Mouse (Mus musculus): ENCODE measurements at regions not wholly inside any gene's neighbourhood (a gene's known extent, or its start where the extent isn't known, plus 50 kb on each side); places are given as distances from the start of the nearest gene placed in this dataset.

DNA sequence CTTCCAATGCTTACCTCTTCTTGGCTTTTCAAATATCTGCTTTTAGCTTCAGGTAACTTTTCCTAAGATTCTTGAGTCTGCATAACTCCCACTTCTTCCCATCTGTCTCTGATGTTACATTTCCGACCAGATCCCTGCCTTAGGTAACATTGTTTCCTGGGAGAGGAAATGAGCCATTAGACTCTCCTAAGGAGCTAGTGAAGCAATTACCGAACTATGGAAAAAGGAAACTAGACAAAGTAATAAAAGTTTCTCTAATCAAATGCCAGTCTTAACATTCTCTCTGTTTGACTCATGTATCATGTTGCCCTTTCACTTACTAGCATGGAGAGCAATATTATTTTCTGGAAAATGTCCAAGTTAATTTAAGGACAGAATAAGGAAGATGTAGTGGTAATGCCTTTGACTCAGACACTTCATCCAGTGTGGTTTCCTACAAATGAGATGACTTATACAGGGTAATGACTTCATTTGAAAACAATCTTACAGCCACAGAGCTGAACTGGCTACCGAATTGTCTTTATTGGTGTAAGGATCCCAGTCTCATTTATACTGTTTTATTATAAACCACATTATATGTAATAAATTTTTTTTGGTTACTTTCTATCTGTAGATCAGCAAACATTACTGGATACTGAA lies 263.8 kb upstream of the Fam84a start:
- no peak for ATAC-seq (replicated peaks; ENCODE audit: insufficient number of reproducible peaks, low FRiP score, low TSS enrichment)
- Histone ChIP-seq H3K4me2 (no peak overlapping the region), H3K9me3 (replicated peaks; ENCODE audit: control insufficient read depth, low read length) (no peaks in the 10 kb centered on the region), H3K27me3 (ENCODE audit: control insufficient read depth, insufficient read depth, low read length) (no peaks in the 10 kb centered on the region), H3K4me1 (ENCODE audit: control insufficient read depth, insufficient read depth, low read length) (no peaks in the 10 kb centered on the region), H3K36me3 (ENCODE audit: control insufficient read depth, insufficient read depth, low read length) (no peaks in the 10 kb centered on the region), H3K27ac (ENCODE audit: low read depth, low read length) (no peak overlapping the region), H3K4me3 (ENCODE audit: low read depth, low read length) (no peak overlapping the region), H3K9ac (ENCODE audit: low read depth, low read length) (no peak overlapping the region)
- WGBS (ENCODE audit: insufficient replicate concordance) = 80% methylated on average over 3 of the region's 3 CpGs

GRCm38 (mm10) chr12:14411102-14411501 lies 259.2 kb upstream of the Fam84a start:
- no peak for ATAC-seq (replicated peaks; ENCODE audit: insufficient number of reproducible peaks, low FRiP score, low TSS enrichment)
- H3K27ac ChIP-seq (ENCODE audit: low read depth, low read length) = no peak overlapping the region
- H3K9ac ChIP-seq (ENCODE audit: low read depth, low read length) = no peak overlapping the region

GRCm38 (mm10) chr12:14405796-14406195 lies 253.9 kb upstream of the Fam84a start:
- Histone ChIP-seq H3K4me2 (no peak overlapping the region), H3K4me1 (ENCODE audit: control insufficient read depth, insufficient read depth, low read length) (no peaks in the 10 kb centered on the region), H3K27ac (ENCODE audit: low read depth, low read length) (no peak overlapping the region), H3K27me3 (ENCODE audit: control insufficient read depth, insufficient read depth, low read length) (no peaks in the 10 kb centered on the region), H3K36me3 (ENCODE audit: control insufficient read depth, insufficient read depth, low read length) (no peaks in the 10 kb centered on the region), H3K9me3 (replicated peaks; ENCODE audit: control insufficient read depth, low read length) (no peaks in the 10 kb centered on the region), H3K9ac (ENCODE audit: low read depth, low read length) (no peak overlapping the region), H3K4me3 (ENCODE audit: low read depth, low read length) (no peak overlapping the region)
- no peak for ATAC-seq (replicated peaks; ENCODE audit: insufficient number of reproducible peaks, low FRiP score, low TSS enrichment)
- 63% methylated on average over 1 of the region's 1 CpGs for WGBS (ENCODE audit: insufficient replicate concordance)

More at GRCm38 (mm10) chr12:14411102-14411501, 259.2 kb upstream of the Fam84a start:
- 90% methylated on average over 1 of the region's 1 CpGs for WGBS (ENCODE audit: insufficient replicate concordance)
- H3K4me3 ChIP-seq (ENCODE audit: low read depth, low read length) = no peak overlapping the region
- no peak overlapping the region for H3K4me2 ChIP-seq
- H3K27me3 ChIP-seq (ENCODE audit: control insufficient read depth, insufficient read depth, low read length) = no peaks in the 10 kb centered on the region
- no peaks in the 10 kb centered on the region for H3K9me3 ChIP-seq (replicated peaks; ENCODE audit: control insufficient read depth, low read length)
- no peaks in the 10 kb centered on the region for H3K36me3 ChIP-seq (ENCODE audit: control insufficient read depth, insufficient read depth, low read length)
- H3K4me1 ChIP-seq (ENCODE audit: control insufficient read depth, insufficient read depth, low read length) = no peaks in the 10 kb centered on the region

- no peaks in the 10 kb centered on the region for H3K36me3 ChIP-seq (ENCODE audit: control insufficient read depth, insufficient read depth, low read length)
- H3K4me3 ChIP-seq (ENCODE audit: low read depth, low read length) = no peak overlapping the region
- H3K27me3 ChIP-seq (ENCODE audit: control insufficient read depth, insufficient read depth, low read length) = no peaks in the 10 kb centered on the region
- ATAC-seq (replicated peaks; ENCODE audit: insufficient number of reproducible peaks, low FRiP score, low TSS enrichment) = no peak
- WGBS (ENCODE audit: insufficient replicate concordance) = 83% methylated on average over 6 of the region's 6 CpGs
- no peak overlapping the region for H3K9ac ChIP-seq (ENCODE audit: low read depth, low read length)
- H3K4me1 ChIP-seq (ENCODE audit: control insufficient read depth, insufficient read depth, low read length) = no peaks in the 10 kb centered on the region
- no peak overlapping the region for H3K4me2 ChIP-seq
- H3K9me3 ChIP-seq (replicated peaks; ENCODE audit: control insufficient read depth, low read length) = no peaks in the 10 kb centered on the region
- H3K27ac ChIP-seq (ENCODE audit: low read depth, low read length) = no peak overlapping the region
These were observed 224.4 kb upstream of the Fam84a start for GRCm38 (mm10) chr12:14376211-14376610.

DNA sequence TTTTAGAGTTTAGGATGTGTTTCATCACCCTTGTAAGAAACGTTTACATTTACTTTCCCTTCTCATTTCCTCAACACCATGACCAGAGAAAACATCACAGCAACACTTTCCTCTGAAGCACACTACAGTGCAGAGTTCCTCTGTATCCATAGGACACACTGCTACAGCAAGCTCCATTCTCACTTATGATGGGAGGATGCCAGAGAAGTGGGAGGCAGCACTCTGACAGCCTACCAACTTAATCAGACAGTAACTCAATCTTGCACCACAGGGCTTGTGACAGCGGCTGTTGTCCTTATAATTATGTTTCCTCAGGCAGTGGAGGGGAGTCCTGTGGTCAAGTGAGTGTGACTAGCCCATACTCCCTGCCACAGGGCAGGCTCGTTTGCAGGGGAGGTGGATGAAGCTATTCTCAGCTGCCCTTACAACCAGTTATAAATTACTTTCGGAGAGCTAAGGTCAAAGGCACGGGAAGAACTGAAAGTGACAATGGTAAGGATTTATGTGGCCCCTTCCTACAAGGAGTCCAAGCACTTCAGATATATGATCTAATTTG lies 186.5 kb upstream of the Fam84a start:
- H3K4me2 ChIP-seq = no peak overlapping the region
- no peak for ATAC-seq (replicated peaks; ENCODE audit: insufficient number of reproducible peaks, low FRiP score, low TSS enrichment)
- H3K36me3 ChIP-seq (ENCODE audit: control insufficient read depth, insufficient read depth, low read length) = no peaks in the 10 kb centered on the region
- H3K4me1 ChIP-seq (ENCODE audit: control insufficient read depth, insufficient read depth, low read length) = no peaks in the 10 kb centered on the region
- no peak overlapping the region for H3K27ac ChIP-seq (ENCODE audit: low read depth, low read length)
- H3K27me3 ChIP-seq (ENCODE audit: control insufficient read depth, insufficient read depth, low read length) = no peaks in the 10 kb centered on the region
- 57% methylated on average over 5 of the region's 5 CpGs for WGBS (ENCODE audit: insufficient replicate concordance)
- H3K9me3 ChIP-seq (replicated peaks; ENCODE audit: control insufficient read depth, low read length) = no peaks in the 10 kb centered on the region
- no peak overlapping the region for H3K9ac ChIP-seq (ENCODE audit: low read depth, low read length)
- H3K4me3 ChIP-seq (ENCODE audit: low read depth, low read length) = no peak overlapping the region

DNA sequence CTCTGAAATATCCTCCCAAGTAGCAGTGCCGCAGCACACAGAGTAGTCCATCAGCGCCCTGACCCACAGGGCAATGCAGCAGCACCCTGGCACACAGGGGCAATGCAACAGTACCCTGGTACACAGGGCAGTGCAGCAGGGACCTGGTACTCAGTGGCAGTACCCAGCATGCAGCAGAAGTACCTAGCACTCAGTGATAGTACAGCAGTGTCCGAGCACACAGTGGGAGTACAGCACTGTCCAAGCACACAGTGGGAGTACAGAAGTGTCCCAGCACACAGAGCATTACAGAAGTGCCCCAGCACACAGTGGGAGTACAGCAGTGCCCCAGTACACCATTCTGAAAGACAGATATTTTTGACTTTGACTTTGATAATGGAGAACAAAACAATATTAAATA lies 186.0 kb upstream of the Fam84a start:
- ATAC-seq (replicated peaks; ENCODE audit: insufficient number of reproducible peaks, low FRiP score, low TSS enrichment) = no peak
- WGBS (ENCODE audit: insufficient replicate concordance) = 78% methylated on average over 3 of the region's 3 CpGs
- no peaks in the 10 kb centered on the region for H3K36me3 ChIP-seq (ENCODE audit: control insufficient read depth, insufficient read depth, low read length)
- H3K9me3 ChIP-seq (replicated peaks; ENCODE audit: control insufficient read depth, low read length) = no peaks in the 10 kb centered on the region
- no peak overlapping the region for H3K4me2 ChIP-seq
- no peaks in the 10 kb centered on the region for H3K4me1 ChIP-seq (ENCODE audit: control insufficient read depth, insufficient read depth, low read length)
- no peaks in the 10 kb centered on the region for H3K27me3 ChIP-seq (ENCODE audit: control insufficient read depth, insufficient read depth, low read length)
- no peak overlapping the region for H3K27ac ChIP-seq (ENCODE audit: low read depth, low read length)
- no peak overlapping the region for H3K9ac ChIP-seq (ENCODE audit: low read depth, low read length)
- H3K4me3 ChIP-seq (ENCODE audit: low read depth, low read length) = no peak overlapping the region

DNA sequence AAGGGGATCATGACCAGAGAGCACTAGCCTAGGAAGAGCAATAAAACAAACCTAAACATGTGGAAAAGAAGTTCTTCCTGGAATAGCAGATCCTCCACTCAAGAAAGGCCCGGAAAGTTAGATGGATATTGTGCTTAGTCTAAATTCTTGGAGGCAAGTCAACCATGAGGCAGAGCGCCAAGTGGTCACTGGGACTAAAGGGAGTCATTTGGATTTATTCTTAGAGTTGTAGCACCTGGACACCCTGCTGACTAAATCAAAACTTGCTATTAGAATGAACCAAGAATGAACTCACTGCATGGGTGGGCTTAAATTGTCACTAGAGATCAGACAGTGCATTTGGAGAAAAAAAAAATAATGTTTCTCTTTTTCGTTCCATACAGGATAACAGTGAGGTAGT lies 166.8 kb upstream of the Fam84a start:
- Histone ChIP-seq H3K4me2 (no peak overlapping the region), H3K27ac (ENCODE audit: low read depth, low read length) (no peak overlapping the region), H3K27me3 (ENCODE audit: control insufficient read depth, insufficient read depth, low read length) (no peaks in the 10 kb centered on the region), H3K9me3 (replicated peaks; ENCODE audit: control insufficient read depth, low read length) (no peaks in the 10 kb centered on the region), H3K4me1 (ENCODE audit: control insufficient read depth, insufficient read depth, low read length) (no peaks in the 10 kb centered on the region), H3K36me3 (ENCODE audit: control insufficient read depth, insufficient read depth, low read length) (no peaks in the 10 kb centered on the region), H3K4me3 (ENCODE audit: low read depth, low read length) (no peak overlapping the region), H3K9ac (ENCODE audit: low read depth, low read length) (no peak overlapping the region)
- ATAC-seq (replicated peaks; ENCODE audit: insufficient number of reproducible peaks, low FRiP score, low TSS enrichment) = no peak
- 86% methylated on average over 3 of the region's 3 CpGs for WGBS (ENCODE audit: insufficient replicate concordance)

DNA sequence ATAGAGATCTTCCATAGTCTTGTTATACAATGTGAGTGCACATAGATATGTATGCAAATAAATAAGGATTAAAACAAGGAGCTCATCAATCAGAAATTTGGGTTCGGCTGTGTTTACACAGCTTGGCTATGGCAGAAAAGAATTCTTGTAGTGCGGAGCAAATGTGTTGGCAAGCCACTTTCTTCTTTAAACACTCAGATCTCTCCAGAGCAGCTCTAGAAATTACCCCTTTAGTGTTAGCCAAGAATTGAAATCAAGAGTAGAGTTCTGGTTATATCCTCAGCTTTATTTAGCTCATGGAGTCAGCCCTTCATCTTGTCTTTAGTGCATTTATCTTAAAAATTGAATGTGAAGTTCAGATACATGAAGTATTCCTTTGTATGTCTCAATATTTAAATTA lies 164.5 kb upstream of the Fam84a start:
- WGBS (ENCODE audit: insufficient replicate concordance) = 81% methylated on average over 2 of the region's 2 CpGs
- ATAC-seq (replicated peaks; ENCODE audit: insufficient number of reproducible peaks, low FRiP score, low TSS enrichment) = no peak
- Histone ChIP-seq H3K9ac (ENCODE audit: low read depth, low read length) (no peak overlapping the region), H3K27me3 (ENCODE audit: control insufficient read depth, insufficient read depth, low read length) (no peaks in the 10 kb centered on the region), H3K9me3 (replicated peaks; ENCODE audit: control insufficient read depth, low read length) (no peaks in the 10 kb centered on the region), H3K36me3 (ENCODE audit: control insufficient read depth, insufficient read depth, low read length) (no peaks in the 10 kb centered on the region), H3K4me2 (no peak overlapping the region), H3K4me3 (ENCODE audit: low read depth, low read length) (no peak overlapping the region), H3K4me1 (ENCODE audit: control insufficient read depth, insufficient read depth, low read length) (no peaks in the 10 kb centered on the region), H3K27ac (ENCODE audit: low read depth, low read length) (no peak overlapping the region)

DNA sequence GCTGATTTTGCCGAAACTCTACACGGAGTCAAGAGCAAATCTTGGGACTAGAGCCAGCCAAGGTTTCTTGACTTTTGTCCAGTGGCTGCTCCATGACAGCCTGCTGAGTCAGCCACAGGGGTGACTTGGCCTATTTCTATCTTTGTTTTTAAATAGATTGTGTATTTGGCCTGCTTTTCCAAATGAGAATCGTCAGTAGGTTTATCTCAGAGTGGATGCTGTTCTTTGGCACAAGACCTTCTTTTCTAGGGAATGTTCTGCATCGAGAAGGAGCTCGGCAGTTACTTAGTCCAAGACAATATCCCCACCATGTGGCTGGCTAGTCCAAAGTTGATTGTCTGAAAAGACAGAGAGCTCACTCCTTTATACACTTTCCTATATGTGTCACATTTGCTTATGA lies 163.9 kb upstream of the Fam84a start:
- Histone ChIP-seq H3K9me3 (replicated peaks; ENCODE audit: control insufficient read depth, low read length) (no peaks in the 10 kb centered on the region), H3K4me3 (ENCODE audit: low read depth, low read length) (no peak overlapping the region), H3K4me1 (ENCODE audit: control insufficient read depth, insufficient read depth, low read length) (no peaks in the 10 kb centered on the region), H3K27ac (ENCODE audit: low read depth, low read length) (no peak overlapping the region), H3K27me3 (ENCODE audit: control insufficient read depth, insufficient read depth, low read length) (no peaks in the 10 kb centered on the region), H3K36me3 (ENCODE audit: control insufficient read depth, insufficient read depth, low read length) (no peaks in the 10 kb centered on the region), H3K4me2 (no peak overlapping the region), H3K9ac (ENCODE audit: low read depth, low read length) (no peak overlapping the region)
- WGBS (ENCODE audit: insufficient replicate concordance) = 63% methylated on average over 5 of the region's 5 CpGs
- ATAC-seq (replicated peaks; ENCODE audit: insufficient number of reproducible peaks, low FRiP score, low TSS enrichment) = 0 out of 2 replicates have a peak, but pooled peaks have one; percentile 26

Data from heart, embryonic 11.5 days (tissue).